Mouse (Mus musculus): ENCODE measurements at regions not wholly inside any gene's neighbourhood (a gene's known extent, or its start where the extent isn't known, plus 50 kb on each side); places are given as distances from the start of the nearest gene placed in this dataset.
A peak's percentile ranks its signal among the peaks of the same experiment; 100 is the strongest.

- no peak for DNase-seq (ENCODE audit: low spot score)
These were observed 155.6 kb upstream of the Itga1 start for GRCm38 (mm10) chr13:115257345-115257744.

GRCm38 (mm10) chr13:115252541-115252940, 150.8 kb upstream of the Itga1 start:
- DNase-seq (ENCODE audit: low spot score): no peak

GRCm38 (mm10) chr13:115231981-115232380, 130.2 kb upstream of the Itga1 start:
- DNase-seq (ENCODE audit: low spot score): no peak

GRCm38 (mm10) chr13:115230494-115230893, 128.7 kb upstream of the Itga1 start:
- peak; percentile 38 for DNase-seq (ENCODE audit: low spot score)

- DNase-seq (ENCODE audit: low spot score): no peak
These were observed 125.1 kb upstream of the Itga1 start for GRCm38 (mm10) chr13:115226824-115227223.

GRCm38 (mm10) chr13:115219701-115220100, 117.9 kb upstream of the Itga1 start:
- DNase-seq (ENCODE audit: low spot score): no peak

GRCm38 (mm10) chr13:115211285-115211684, 109.5 kb upstream of the Itga1 start:
- no peak for DNase-seq (ENCODE audit: low spot score)

GRCm38 (mm10) chr13:115210643-115211208, 109.0 kb upstream of the Itga1 start:
- DNase-seq (ENCODE audit: low spot score): no peak

GRCm38 (mm10) chr13:115209402-115210192, 107.8 kb upstream of the Itga1 start:
- no peak for DNase-seq (ENCODE audit: low spot score)

GRCm38 (mm10) chr13:115206723-115207122, 105.0 kb upstream of the Itga1 start:
- DNase-seq (ENCODE audit: low spot score): no peak

- DNase-seq (ENCODE audit: low spot score): no peak
These were observed 97.4 kb upstream of the Itga1 start for GRCm38 (mm10) chr13:115199166-115199565.

GRCm38 (mm10) chr13:115188066-115188465, 86.3 kb upstream of the Itga1 start:
- no peak for DNase-seq (ENCODE audit: low spot score)

- no peak for DNase-seq (ENCODE audit: low spot score)
These were observed 85.6 kb upstream of the Itga1 start for GRCm38 (mm10) chr13:115187356-115187755.

- no peak for DNase-seq (ENCODE audit: low spot score)
These were observed 80.6 kb upstream of the Itga1 start for GRCm38 (mm10) chr13:115182211-115182870.

- DNase-seq (ENCODE audit: low spot score): no peak
These were observed 76.6 kb upstream of the Itga1 start for GRCm38 (mm10) chr13:115178175-115178917.

- DNase-seq (ENCODE audit: low spot score): no peak
These were observed 69.7 kb upstream of the Itga1 start for GRCm38 (mm10) chr13:115171347-115172062.

- DNase-seq (ENCODE audit: low spot score): no peak
These were observed 64.2 kb upstream of the Itga1 start for GRCm38 (mm10) chr13:115165981-115166380.

- DNase-seq (ENCODE audit: low spot score): no peak
These were observed 61.1 kb upstream of the Itga1 start for GRCm38 (mm10) chr13:115162689-115163413.

GRCm38 (mm10) chr13:115159386-115159785, 57.6 kb upstream of the Itga1 start:
- DNase-seq (ENCODE audit: low spot score): no peak

Measured in urinary bladder, postnatal 14 days (tissue).